Mouse (Mus musculus): ENCODE data around the gene Otub2. TPM values are rescaled to one million over a fixed set of nuclear protein-coding genes. Genes with fewer than 3 reads are reported as not detected.

The Otub2 gene
- polyA plus RNA-seq, 1 experiment from 2014 or later = 11.2 TPM

DNA sequence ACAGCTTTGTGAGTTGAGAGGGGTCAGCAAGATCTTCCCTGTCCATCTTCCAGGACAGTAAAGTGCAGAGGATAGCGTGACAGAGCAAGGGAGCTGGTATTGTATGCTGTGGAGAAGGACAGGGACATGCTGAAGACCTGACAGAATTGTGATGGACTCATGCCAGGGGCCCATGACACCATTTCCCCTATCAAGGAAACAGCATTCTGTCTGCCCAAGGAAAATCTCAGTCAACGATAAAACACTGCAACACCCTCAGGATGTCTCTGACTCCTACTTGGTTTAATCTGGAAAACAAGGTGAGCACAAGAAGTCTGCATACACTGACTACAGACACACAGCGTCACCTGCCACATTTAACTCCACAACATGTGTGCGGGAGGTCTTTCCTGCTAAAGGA lies 19.2 kb downstream of the Otub2 start, which contains the start of gene 9330161L09Rik:
Gene 9330161L09Rik (minus strand): TSS at position 101 of the 400 bp plus-strand sequence.
- Histone ChIP-seq H3K9me3 (ENCODE audit: control insufficient read depth, low read length) (no peaks in the 10 kb centered on the region), H3K4me2 (ENCODE audit: low read depth, severe bottlenecking) (no peak within 1 kb of the TSS), H3K4me1 (ENCODE audit: control insufficient read depth, insufficient read depth, low read length) (no peaks in the 10 kb centered on the region), H3K27ac (replicated peaks; ENCODE audit: low read depth, low read length) (no peak within 1 kb of the TSS), H3K9ac (ENCODE audit: low read length) (no peak within 1 kb of the TSS), H3K4me3 (ENCODE audit: low read depth, low read length) (no peak within 1 kb of the TSS), H3K27me3 (ENCODE audit: control insufficient read depth, insufficient read depth, low read length) (no peaks in the 10 kb centered on the region), H3K36me3 (ENCODE audit: control insufficient read depth, insufficient read depth, low read length) (peaks cover 10% of the 10 kb centered on the region; the same call in 1 of the 2 replicates)
- 96% methylated on average over 4 of the region's 4 CpGs for WGBS
- DNase-seq (ENCODE audit: low spot score) (no peak), ATAC-seq (ENCODE audit: insufficient number of reproducible peaks, low FRiP score, low TSS enrichment, low read depth) (no peak)

DNA sequence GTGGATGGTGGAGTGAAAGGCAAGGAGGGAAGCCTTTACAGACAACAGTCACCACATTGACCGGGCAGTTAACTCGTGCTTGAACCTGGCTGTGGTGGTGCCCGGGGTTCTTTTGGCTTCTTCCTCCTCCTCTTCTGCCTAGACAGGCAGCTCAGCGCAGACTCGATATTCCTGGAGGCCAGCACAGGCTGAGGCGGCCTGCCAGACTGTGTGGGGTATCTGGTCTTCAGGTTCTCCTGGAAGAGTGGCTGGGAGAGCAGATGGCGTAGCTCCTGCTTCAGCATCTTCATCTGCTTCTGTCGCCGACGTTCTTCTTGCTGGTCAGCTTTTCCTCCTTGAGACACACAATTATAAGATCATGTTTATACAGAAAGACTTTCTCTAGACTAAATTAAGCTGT lies 19.7 kb downstream of the Otub2 start:
- Histone ChIP-seq H3K27ac (replicated peaks; ENCODE audit: low read depth, low read length) (no peak overlapping the region), H3K4me2 (ENCODE audit: low read depth, severe bottlenecking) (no peak overlapping the region), H3K36me3 (ENCODE audit: control insufficient read depth, insufficient read depth, low read length) (peaks cover 9% of the 10 kb centered on the region; the same call in 1 of the 2 replicates), H3K9me3 (ENCODE audit: control insufficient read depth, low read length) (no peaks in the 10 kb centered on the region), H3K9ac (ENCODE audit: low read length) (no peak overlapping the region), H3K4me1 (ENCODE audit: control insufficient read depth, insufficient read depth, low read length) (no peaks in the 10 kb centered on the region), H3K4me3 (ENCODE audit: low read depth, low read length) (no peak overlapping the region), H3K27me3 (ENCODE audit: control insufficient read depth, insufficient read depth, low read length) (no peaks in the 10 kb centered on the region)
- DNase-seq (ENCODE audit: low spot score) (no peak), ATAC-seq (ENCODE audit: insufficient number of reproducible peaks, low FRiP score, low TSS enrichment, low read depth) (no peak)
- WGBS = 89% methylated on average over 10 of the region's 10 CpGs

DNA sequence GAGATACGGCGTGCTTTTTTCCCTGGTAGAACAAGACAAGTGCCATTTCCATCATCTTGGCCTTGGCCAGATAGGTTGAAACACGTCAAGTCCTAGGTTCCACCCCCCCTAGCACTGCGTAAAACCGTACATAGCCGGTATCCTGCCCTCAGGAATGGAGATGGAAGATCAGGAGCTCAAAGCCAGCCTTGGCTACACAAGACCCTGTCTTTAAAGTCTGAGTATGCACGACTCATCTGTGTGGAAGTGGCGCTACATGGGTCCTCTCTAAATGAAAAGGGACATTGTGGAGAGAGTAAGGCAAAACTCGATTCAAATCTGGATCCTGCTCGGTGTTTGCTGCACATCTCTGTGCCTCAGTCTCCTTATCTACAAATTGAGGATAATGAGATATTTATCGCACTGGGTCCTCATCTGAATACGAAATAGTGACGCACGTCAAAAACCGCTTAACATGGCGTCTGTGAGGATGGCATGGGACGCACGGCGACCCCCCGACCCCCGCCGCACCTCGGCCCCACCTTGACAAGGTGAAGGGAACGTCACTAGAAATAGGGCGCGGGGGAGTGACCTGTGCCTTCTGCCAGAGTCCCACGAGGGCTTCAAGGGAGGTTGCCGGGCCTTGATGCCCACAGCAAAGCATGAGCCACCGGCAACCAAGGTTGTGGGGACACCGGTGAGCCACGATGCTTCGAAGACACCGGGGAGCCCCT lies 36.7 kb downstream of the Otub2 start:
- no peaks in the 10 kb centered on the region for H3K27me3 ChIP-seq (ENCODE audit: control insufficient read depth, insufficient read depth, low read length)
- peak overlapping the region; percentile 93 for H3K4me2 ChIP-seq (ENCODE audit: low read depth, severe bottlenecking)
- DNase-seq (ENCODE audit: low spot score) (no peak), ATAC-seq (ENCODE audit: insufficient number of reproducible peaks, low FRiP score, low TSS enrichment, low read depth) (no peak)
- WGBS = 9% methylated on average over 33 of the region's 33 CpGs
- peaks cover 4% of the 10 kb centered on the region; the same call in 1 of the 2 replicates for H3K36me3 ChIP-seq (ENCODE audit: control insufficient read depth, insufficient read depth, low read length)
- H3K27ac ChIP-seq (replicated peaks; ENCODE audit: low read depth, low read length) = no peak overlapping the region
- H3K4me1 ChIP-seq (ENCODE audit: control insufficient read depth, insufficient read depth, low read length) = peaks cover 6% of the 10 kb centered on the region; the same call in 1 of the 2 replicates
- peak overlapping the region; percentile 95 for H3K4me3 ChIP-seq (ENCODE audit: low read depth, low read length)
- H3K9me3 ChIP-seq (ENCODE audit: control insufficient read depth, low read length) = no peaks in the 10 kb centered on the region
- H3K9ac ChIP-seq (ENCODE audit: low read length) = peak overlapping the region; percentile 84

DNA sequence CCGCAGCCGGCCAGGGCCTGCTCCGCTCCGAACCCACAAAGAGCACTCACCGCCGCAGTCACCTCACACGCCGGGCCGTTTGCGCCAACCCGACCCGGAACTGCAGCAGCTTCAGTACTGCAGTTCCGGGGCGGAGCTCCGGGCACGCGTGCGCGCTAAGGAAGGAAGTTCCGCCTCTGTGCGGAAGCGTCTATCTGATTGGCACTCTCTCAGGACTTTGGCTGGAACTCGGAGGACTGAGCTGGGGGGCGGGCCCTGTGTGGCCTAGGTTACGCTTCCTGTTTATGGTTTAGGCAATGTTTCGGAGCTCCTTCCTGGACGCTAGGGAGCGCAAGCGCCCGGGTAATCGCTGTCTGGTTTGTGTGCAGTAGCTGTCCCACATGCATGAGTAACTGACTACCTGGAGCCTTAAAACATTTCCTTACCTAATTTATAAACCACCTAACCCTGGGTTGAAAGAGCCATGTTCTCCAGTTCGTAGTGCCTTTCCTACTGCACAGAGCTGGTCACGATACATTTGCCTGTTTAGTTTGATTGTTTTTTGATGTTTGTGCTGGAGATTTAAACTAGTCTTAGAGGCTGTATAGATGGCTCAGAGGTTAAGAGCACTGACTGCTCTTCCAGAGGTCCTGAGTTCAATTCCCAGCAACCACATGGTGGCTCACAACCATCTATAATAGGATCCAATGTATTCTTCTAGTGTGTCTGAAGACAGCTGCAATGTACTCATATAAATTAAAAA lies 37.4 kb downstream of the Otub2 start, which contains the start of gene Ddx24:
Gene Ddx24 (minus strand): TSS at position 102 of the 742 bp plus-strand sequence.
- H3K9me3 ChIP-seq (ENCODE audit: control insufficient read depth, low read length) = no peaks in the 10 kb centered on the region
- peaks cover 6% of the 10 kb centered on the region; the same call in 1 of the 2 replicates for H3K4me1 ChIP-seq (ENCODE audit: control insufficient read depth, insufficient read depth, low read length)
- no peak within 1 kb of the TSS for H3K27ac ChIP-seq (replicated peaks; ENCODE audit: low read depth, low read length)
- H3K9ac ChIP-seq (ENCODE audit: low read length) = peak within 1 kb of the TSS; percentile 84
- H3K4me2 ChIP-seq (ENCODE audit: low read depth, severe bottlenecking) = peak within 1 kb of the TSS; percentile 93
- WGBS = 2% methylated on average over 33 of the region's 33 CpGs
- peak within 1 kb of the TSS; percentile 95 for H3K4me3 ChIP-seq (ENCODE audit: low read depth, low read length)
- peaks cover 4% of the 10 kb centered on the region; the same call in 1 of the 2 replicates for H3K36me3 ChIP-seq (ENCODE audit: control insufficient read depth, insufficient read depth, low read length)
- DNase-seq (ENCODE audit: low spot score) (peak; percentile 97), ATAC-seq (ENCODE audit: insufficient number of reproducible peaks, low FRiP score, low TSS enrichment, low read depth) (peak; percentile 100)
- H3K27me3 ChIP-seq (ENCODE audit: control insufficient read depth, insufficient read depth, low read length) = no peaks in the 10 kb centered on the region

DNA sequence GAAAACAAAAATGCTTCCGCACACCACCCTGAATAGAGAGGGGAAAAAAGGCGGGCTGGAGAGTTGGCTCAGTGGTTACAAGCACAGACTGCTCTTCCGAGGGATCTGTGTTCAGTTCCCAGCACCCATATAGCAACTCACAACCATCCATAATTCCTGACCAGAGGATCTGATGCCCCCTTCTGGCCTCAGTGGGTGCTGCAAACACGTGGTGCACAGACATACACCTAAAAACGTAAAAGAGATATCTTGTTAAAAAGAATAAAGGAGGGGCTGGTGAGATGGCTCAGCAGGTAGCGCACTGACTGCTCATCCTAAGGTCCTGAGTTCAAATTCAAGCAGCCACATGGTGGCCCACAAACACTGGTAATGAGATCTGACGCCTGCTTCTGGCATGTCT lies 38.2 kb downstream of the Otub2 start:
- DNase-seq (ENCODE audit: low spot score) = no peak

DNA sequence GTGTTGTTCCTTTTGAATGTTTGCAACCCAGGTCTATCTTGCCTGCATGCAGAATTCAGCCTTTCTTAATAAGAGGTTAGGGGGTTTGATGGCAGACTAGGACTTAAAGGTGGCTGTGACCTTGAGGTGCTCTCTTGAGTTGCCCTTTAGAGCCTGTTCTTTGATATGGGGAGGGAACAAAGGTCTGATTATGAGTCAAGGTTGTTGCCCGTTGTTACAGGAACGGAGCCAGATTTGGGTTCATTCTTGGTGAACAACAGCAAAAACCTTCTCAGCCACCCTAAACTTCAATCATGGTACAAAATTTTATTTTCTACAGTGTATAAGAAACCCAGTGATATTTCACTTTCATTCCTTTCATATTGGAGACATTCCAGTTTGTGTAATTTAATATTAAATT lies 44.9 kb downstream of the Otub2 start:
- H3K9me3 ChIP-seq (ENCODE audit: control insufficient read depth, low read length) = no peaks in the 10 kb centered on the region
- no peaks in the 10 kb centered on the region for H3K4me1 ChIP-seq (ENCODE audit: control insufficient read depth, insufficient read depth, low read length)
- no peaks in the 10 kb centered on the region for H3K36me3 ChIP-seq (ENCODE audit: control insufficient read depth, insufficient read depth, low read length)
- H3K4me2 ChIP-seq (ENCODE audit: low read depth, severe bottlenecking) = no peak overlapping the region
- ATAC-seq (ENCODE audit: insufficient number of reproducible peaks, low FRiP score, low TSS enrichment, low read depth) = no peak
- no peak overlapping the region for H3K9ac ChIP-seq (ENCODE audit: low read length)
- no peak for DNase-seq (ENCODE audit: low spot score)
- no peaks in the 10 kb centered on the region for H3K27me3 ChIP-seq (ENCODE audit: control insufficient read depth, insufficient read depth, low read length)
- WGBS = 90% methylated on average over 2 of the region's 2 CpGs
- H3K4me3 ChIP-seq (ENCODE audit: low read depth, low read length) = no peak overlapping the region
- no peak overlapping the region for H3K27ac ChIP-seq (replicated peaks; ENCODE audit: low read depth, low read length)

More for the DNA sequence above, 38.2 kb downstream of the Otub2 start:
- Histone ChIP-seq H3K9ac (ENCODE audit: low read length) (no peak overlapping the region), H3K4me2 (ENCODE audit: low read depth, severe bottlenecking) (no peak overlapping the region), H3K27me3 (ENCODE audit: control insufficient read depth, insufficient read depth, low read length) (no peaks in the 10 kb centered on the region), H3K4me1 (ENCODE audit: control insufficient read depth, insufficient read depth, low read length) (peaks cover 6% of the 10 kb centered on the region; the same call in 1 of the 2 replicates), H3K9me3 (ENCODE audit: control insufficient read depth, low read length) (no peaks in the 10 kb centered on the region), H3K4me3 (ENCODE audit: low read depth, low read length) (no peak overlapping the region), H3K27ac (replicated peaks; ENCODE audit: low read depth, low read length) (no peak overlapping the region), H3K36me3 (ENCODE audit: control insufficient read depth, insufficient read depth, low read length) (peaks cover 4% of the 10 kb centered on the region; the same call in 1 of the 2 replicates)
- WGBS = 86% methylated on average over 7 of the region's 7 CpGs
- no peak for ATAC-seq (ENCODE audit: insufficient number of reproducible peaks, low FRiP score, low TSS enrichment, low read depth)

DNA sequence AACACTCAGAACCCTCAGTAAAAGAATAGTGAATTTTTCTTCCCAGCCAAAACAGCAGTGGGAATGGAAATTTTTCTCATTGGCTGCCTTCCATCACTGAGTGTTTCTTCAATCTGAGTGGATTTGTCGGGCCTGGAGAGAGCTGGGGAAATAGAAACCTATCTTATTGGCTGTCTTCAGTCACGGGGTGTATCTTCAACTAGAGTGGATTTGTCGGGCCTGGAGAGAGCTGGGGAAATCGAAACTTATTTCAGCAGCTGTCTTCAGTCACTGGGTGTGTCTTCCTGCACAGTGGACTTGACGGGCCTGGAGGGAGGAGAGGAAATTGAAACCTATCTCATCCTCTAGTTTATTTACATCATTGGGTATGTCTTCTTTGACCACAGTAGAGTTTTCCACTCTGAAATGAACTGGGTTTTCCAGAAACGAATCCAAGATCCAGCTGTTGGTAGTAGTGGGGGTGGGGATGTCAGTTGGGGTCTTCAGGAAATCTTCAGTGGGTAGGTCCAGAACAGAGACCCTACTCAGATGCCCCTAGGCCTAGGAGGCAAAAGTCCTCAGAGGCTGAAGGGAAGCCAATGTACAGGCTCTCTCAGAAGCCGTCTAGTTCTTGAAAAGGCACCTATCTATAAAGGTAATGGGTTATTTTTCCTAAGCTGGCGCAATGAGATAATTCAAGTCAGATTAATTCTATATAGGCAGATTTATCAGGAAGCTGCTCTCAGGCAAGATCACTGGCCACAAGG lies 45.7 kb downstream of the Otub2 start, which contains the start of gene Ifi27:
Gene Ifi27 (plus strand): TSS at position 226 of the 746 bp plus-strand sequence.
- H3K9ac ChIP-seq (ENCODE audit: low read length) = no peak within 1 kb of the TSS
- no peak within 1 kb of the TSS for H3K4me3 ChIP-seq (ENCODE audit: low read depth, low read length)
- no peaks in the 10 kb centered on the region for H3K36me3 ChIP-seq (ENCODE audit: control insufficient read depth, insufficient read depth, low read length)
- H3K4me1 ChIP-seq (ENCODE audit: control insufficient read depth, insufficient read depth, low read length) = no peaks in the 10 kb centered on the region
- ATAC-seq (ENCODE audit: insufficient number of reproducible peaks, low FRiP score, low TSS enrichment, low read depth) = no peak
- H3K27ac ChIP-seq (replicated peaks; ENCODE audit: low read depth, low read length) = no peak within 1 kb of the TSS
- H3K4me2 ChIP-seq (ENCODE audit: low read depth, severe bottlenecking) = no peak within 1 kb of the TSS
- no peak for DNase-seq (ENCODE audit: low spot score)
- no peaks in the 10 kb centered on the region for H3K27me3 ChIP-seq (ENCODE audit: control insufficient read depth, insufficient read depth, low read length)
- 79% methylated on average over 8 of the region's 8 CpGs for WGBS
- H3K9me3 ChIP-seq (ENCODE audit: control insufficient read depth, low read length) = no peaks in the 10 kb centered on the region

DNA sequence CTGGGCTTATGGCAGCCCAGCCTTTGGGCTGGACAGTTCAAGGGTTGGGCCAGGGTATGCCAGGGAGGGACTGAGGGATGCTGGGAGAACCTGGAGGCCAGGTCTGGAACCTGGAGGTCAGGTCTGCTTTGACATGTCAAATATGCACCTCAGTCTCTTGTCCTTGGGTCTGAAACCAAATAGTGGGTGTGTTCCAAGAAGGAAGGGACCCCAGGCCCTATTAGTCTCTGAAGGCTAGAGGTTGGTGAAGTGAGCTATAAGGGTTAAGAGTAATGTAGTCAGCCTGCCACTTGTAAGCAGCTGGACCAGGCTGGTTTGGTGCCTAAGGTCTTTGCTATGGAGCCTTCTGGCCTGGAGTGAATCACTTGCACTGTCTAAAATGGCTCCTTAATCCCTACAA lies 46.4 kb downstream of the Otub2 start:
- Histone ChIP-seq H3K9ac (ENCODE audit: low read length) (no peak overlapping the region), H3K9me3 (ENCODE audit: control insufficient read depth, low read length) (no peaks in the 10 kb centered on the region), H3K4me3 (ENCODE audit: low read depth, low read length) (no peak overlapping the region), H3K27ac (replicated peaks; ENCODE audit: low read depth, low read length) (no peak overlapping the region), H3K4me1 (ENCODE audit: control insufficient read depth, insufficient read depth, low read length) (no peaks in the 10 kb centered on the region), H3K27me3 (ENCODE audit: control insufficient read depth, insufficient read depth, low read length) (no peaks in the 10 kb centered on the region), H3K4me2 (ENCODE audit: low read depth, severe bottlenecking) (no peak overlapping the region), H3K36me3 (ENCODE audit: control insufficient read depth, insufficient read depth, low read length) (no peaks in the 10 kb centered on the region)
- no peak for ATAC-seq (ENCODE audit: insufficient number of reproducible peaks, low FRiP score, low TSS enrichment, low read depth)
- DNase-seq (ENCODE audit: low spot score) = no peak
